Mouse (Mus musculus): ENCODE results near the gene Nmrk1. TPM values are rescaled to one million over a fixed set of nuclear protein-coding genes. Genes with fewer than 3 reads are reported as not detected.

Gene Nmrk1
- polyA plus RNA-seq, 1 experiment from 2014 or later: 8.3 TPM

- Histone ChIP-seq H3K27me3 (ENCODE audit: control insufficient read depth, insufficient read depth, low read length) (no peaks in the 10 kb centered on the region), H3K27ac (ENCODE audit: low read length) (no peak overlapping the region), H3K4me1 (ENCODE audit: control insufficient read depth, insufficient read depth, low read length) (no peaks in the 10 kb centered on the region), H3K4me3 (ENCODE audit: low read length) (no peak overlapping the region), H3K4me2 (ENCODE audit: low read depth, low read length) (no peak overlapping the region), H3K36me3 (ENCODE audit: control insufficient read depth, insufficient read depth) (peaks cover 4% of the 10 kb centered on the region), H3K9me3 (replicated peaks; ENCODE audit: control insufficient read depth, low read length) (no peaks in the 10 kb centered on the region), H3K9ac (ENCODE audit: low read length) (no peak overlapping the region)
- ATAC-seq (replicated peaks; ENCODE audit: extremely low read depth, insufficient read depth, low FRiP score): no peak
- 84% methylated on average over 2 of the region's 2 CpGs for WGBS
These were observed 61.0 kb downstream of the Nmrk1 start for GRCm38 (mm10) chr19:18692768-18693167.

DNA sequence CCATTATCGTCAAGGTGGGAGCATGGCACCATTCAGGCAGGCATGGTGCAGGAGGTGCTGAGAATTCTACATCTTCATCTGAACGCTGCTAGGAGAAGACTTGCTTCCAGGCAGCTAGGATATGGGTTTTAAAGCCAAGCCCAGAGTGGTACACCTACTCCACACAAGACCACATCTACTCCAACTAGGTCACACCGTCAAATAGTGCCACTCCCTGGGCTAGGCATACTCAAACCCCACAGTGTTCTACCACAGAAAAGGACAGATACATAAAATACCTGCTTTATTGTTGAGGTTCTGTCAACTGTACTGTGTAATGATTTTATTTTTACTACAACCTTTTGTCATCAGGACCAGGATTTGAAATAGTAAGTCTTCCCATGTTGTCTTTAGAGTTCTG is 63.4 kb downstream of the Nmrk1 start:
- no peak overlapping the region for H3K27ac ChIP-seq (ENCODE audit: low read length)
- H3K4me1 ChIP-seq (ENCODE audit: control insufficient read depth, insufficient read depth, low read length): no peaks in the 10 kb centered on the region
- no peak overlapping the region for H3K9ac ChIP-seq (ENCODE audit: low read length)
- 93% methylated on average over 3 of the region's 3 CpGs for WGBS
- no peak overlapping the region for H3K4me3 ChIP-seq (ENCODE audit: low read length)
- ATAC-seq (replicated peaks; ENCODE audit: extremely low read depth, insufficient read depth, low FRiP score): no peak
- peaks cover 4% of the 10 kb centered on the region for H3K36me3 ChIP-seq (ENCODE audit: control insufficient read depth, insufficient read depth)
- no peaks in the 10 kb centered on the region for H3K27me3 ChIP-seq (ENCODE audit: control insufficient read depth, insufficient read depth, low read length)
- no peaks in the 10 kb centered on the region for H3K9me3 ChIP-seq (replicated peaks; ENCODE audit: control insufficient read depth, low read length)
- H3K4me2 ChIP-seq (ENCODE audit: low read depth, low read length): no peak overlapping the region

DNA sequence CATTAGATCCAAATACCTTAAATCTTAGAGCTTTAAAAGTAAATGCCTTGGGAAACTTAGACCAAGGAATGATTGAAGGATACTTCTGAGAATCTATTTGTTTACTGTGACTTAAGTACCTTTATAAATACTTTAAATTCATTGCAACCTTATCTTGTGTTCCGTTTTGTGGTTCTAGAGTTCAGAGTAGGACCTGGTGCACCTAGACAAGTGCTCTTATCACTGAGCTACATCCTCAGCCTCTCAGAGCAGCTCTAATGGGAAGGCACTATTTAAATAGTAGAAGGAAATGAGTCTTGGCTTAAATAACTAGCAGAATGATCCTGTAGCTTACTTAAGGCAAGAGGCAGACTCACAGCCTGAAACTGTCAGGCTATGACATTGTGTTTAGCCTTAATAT is 63.8 kb downstream of the Nmrk1 start:
- Histone ChIP-seq H3K36me3 (ENCODE audit: control insufficient read depth, insufficient read depth) (peaks cover 4% of the 10 kb centered on the region), H3K9me3 (replicated peaks; ENCODE audit: control insufficient read depth, low read length) (no peaks in the 10 kb centered on the region), H3K27ac (ENCODE audit: low read length) (no peak overlapping the region), H3K27me3 (ENCODE audit: control insufficient read depth, insufficient read depth, low read length) (no peaks in the 10 kb centered on the region), H3K4me2 (ENCODE audit: low read depth, low read length) (no peak overlapping the region), H3K4me1 (ENCODE audit: control insufficient read depth, insufficient read depth, low read length) (no peaks in the 10 kb centered on the region), H3K9ac (ENCODE audit: low read length) (no peak overlapping the region), H3K4me3 (ENCODE audit: low read length) (no peak overlapping the region)
- ATAC-seq (replicated peaks; ENCODE audit: extremely low read depth, insufficient read depth, low FRiP score): no peak
- WGBS: 55% methylated on average over 1 of the region's 1 CpGs

Other genes with a start within 250 kb of the Nmrk1 start
- 89.5 and 94.1 TPM in 2 replicates for gene Ostf1, start 127 bp upstream of the Nmrk1 start, polyA plus RNA-seq (2015; fragmentation: Nextera tagmentation; extraction: Ambion mirVana)
- 23.3 and 25.5 TPM in 2 replicates for gene Carnmt1, start 38.8 kb downstream of the Nmrk1 start, polyA plus RNA-seq (2015; fragmentation: Nextera tagmentation; extraction: Ambion mirVana)
- 26.8 and 27.9 TPM in 2 replicates for gene D030056L22Rik, start 81.2 kb downstream of the Nmrk1 start, polyA plus RNA-seq (2015; fragmentation: Nextera tagmentation; extraction: Ambion mirVana)
- gene Trpm6, start 118.0 kb downstream of the Nmrk1 start, polyA plus RNA-seq (2015; fragmentation: Nextera tagmentation; extraction: Ambion mirVana): 0.35 and 0.43 TPM in 2 replicates

Measured in heart, embryonic 16.5 days (tissue).